Mouse (Mus musculus): ENCODE data around the gene Alpk1. TPM values are rescaled to one million over a fixed set of nuclear protein-coding genes. Genes with fewer than 3 reads are reported as not detected.

Alpk1 gene
- polyA plus RNA-seq, 1 experiment from 2014 or later = 0.37 TPM

- Histone ChIP-seq H3K4me1 (ENCODE audit: control insufficient read depth, insufficient read depth, low read length) (no peaks in the 10 kb centered on the region), H3K4me3 (ENCODE audit: low read depth, low read length) (no peak overlapping the region), H3K4me2 (ENCODE audit: low read depth, severe bottlenecking) (no peak overlapping the region), H3K9ac (ENCODE audit: low read length) (no peak overlapping the region), H3K27ac (replicated peaks; ENCODE audit: low read depth, low read length) (no peak overlapping the region), H3K36me3 (ENCODE audit: control insufficient read depth, insufficient read depth, low read length) (no peaks in the 10 kb centered on the region), H3K9me3 (ENCODE audit: control insufficient read depth, low read length) (no peaks in the 10 kb centered on the region), H3K27me3 (ENCODE audit: control insufficient read depth, insufficient read depth, low read length) (peaks cover 3% of the 10 kb centered on the region; the same call in 1 of the 2 replicates)
- 62% methylated on average over 8 of the region's 8 CpGs for WGBS
- DNase-seq (ENCODE audit: low spot score) (no peak), ATAC-seq (ENCODE audit: insufficient number of reproducible peaks, low FRiP score, low TSS enrichment, low read depth) (no peak)
Observed at GRCm38 (mm10) chr3:127762403-127762802, 17.9 kb downstream of the Alpk1 start.

- Histone ChIP-seq H3K4me2 (ENCODE audit: low read depth, severe bottlenecking) (no peak overlapping the region), H3K36me3 (ENCODE audit: control insufficient read depth, insufficient read depth, low read length) (no peaks in the 10 kb centered on the region), H3K4me3 (ENCODE audit: low read depth, low read length) (no peak overlapping the region), H3K9ac (ENCODE audit: low read length) (no peak overlapping the region), H3K4me1 (ENCODE audit: control insufficient read depth, insufficient read depth, low read length) (no peaks in the 10 kb centered on the region), H3K27ac (replicated peaks; ENCODE audit: low read depth, low read length) (no peak overlapping the region), H3K9me3 (ENCODE audit: control insufficient read depth, low read length) (no peaks in the 10 kb centered on the region), H3K27me3 (ENCODE audit: control insufficient read depth, insufficient read depth, low read length) (peaks cover 5% of the 10 kb centered on the region; the same call in 1 of the 2 replicates)
- DNase-seq (ENCODE audit: low spot score) (peak; percentile 66), ATAC-seq (ENCODE audit: insufficient number of reproducible peaks, low FRiP score, low TSS enrichment, low read depth) (no peak; the same call in 1 of the 2 replicates)
- 22% methylated on average over 8 of the region's 8 CpGs for WGBS
Observed at GRCm38 (mm10) chr3:127759212-127759611, 21.1 kb downstream of the Alpk1 start.

- ATAC-seq (ENCODE audit: insufficient number of reproducible peaks, low FRiP score, low TSS enrichment, low read depth) (no peak), DNase-seq (ENCODE audit: low spot score) (peak; percentile 19)
- H3K9ac ChIP-seq (ENCODE audit: low read length) = no peak overlapping the region
- H3K36me3 ChIP-seq (ENCODE audit: control insufficient read depth, insufficient read depth, low read length) = no peaks in the 10 kb centered on the region
- peaks cover 5% of the 10 kb centered on the region; the same call in 1 of the 2 replicates for H3K27me3 ChIP-seq (ENCODE audit: control insufficient read depth, insufficient read depth, low read length)
- WGBS = 71% methylated on average over 4 of the region's 4 CpGs
- no peak overlapping the region for H3K4me2 ChIP-seq (ENCODE audit: low read depth, severe bottlenecking)
- H3K4me1 ChIP-seq (ENCODE audit: control insufficient read depth, insufficient read depth, low read length) = no peaks in the 10 kb centered on the region
- no peaks in the 10 kb centered on the region for H3K9me3 ChIP-seq (ENCODE audit: control insufficient read depth, low read length)
- no peak overlapping the region for H3K4me3 ChIP-seq (ENCODE audit: low read depth, low read length)
- H3K27ac ChIP-seq (replicated peaks; ENCODE audit: low read depth, low read length) = no peak overlapping the region
Observed at GRCm38 (mm10) chr3:127758806-127759205, 21.5 kb downstream of the Alpk1 start.

GRCm38 (mm10) chr3:127757886-127758301 lies 22.4 kb downstream of the Alpk1 start:
- peaks cover 5% of the 10 kb centered on the region; the same call in 1 of the 2 replicates for H3K27me3 ChIP-seq (ENCODE audit: control insufficient read depth, insufficient read depth, low read length)
- DNase-seq (ENCODE audit: low spot score) (no peak), ATAC-seq (ENCODE audit: insufficient number of reproducible peaks, low FRiP score, low TSS enrichment, low read depth) (no peak)
- no peaks in the 10 kb centered on the region for H3K4me1 ChIP-seq (ENCODE audit: control insufficient read depth, insufficient read depth, low read length)
- no peak overlapping the region for H3K4me3 ChIP-seq (ENCODE audit: low read depth, low read length)
- no peaks in the 10 kb centered on the region for H3K9me3 ChIP-seq (ENCODE audit: control insufficient read depth, low read length)
- no peak overlapping the region for H3K9ac ChIP-seq (ENCODE audit: low read length)
- no peak overlapping the region for H3K4me2 ChIP-seq (ENCODE audit: low read depth, severe bottlenecking)
- no peaks in the 10 kb centered on the region for H3K36me3 ChIP-seq (ENCODE audit: control insufficient read depth, insufficient read depth, low read length)
- H3K27ac ChIP-seq (replicated peaks; ENCODE audit: low read depth, low read length) = no peak overlapping the region

GRCm38 (mm10) chr3:127756458-127756857 lies 23.9 kb downstream of the Alpk1 start:
- no peak overlapping the region for H3K4me3 ChIP-seq (ENCODE audit: low read depth, low read length)
- H3K27me3 ChIP-seq (ENCODE audit: control insufficient read depth, insufficient read depth, low read length) = peaks cover 5% of the 10 kb centered on the region; the same call in 1 of the 2 replicates
- WGBS = 83% methylated on average over 6 of the region's 6 CpGs
- H3K4me2 ChIP-seq (ENCODE audit: low read depth, severe bottlenecking) = no peak overlapping the region
- no peaks in the 10 kb centered on the region for H3K36me3 ChIP-seq (ENCODE audit: control insufficient read depth, insufficient read depth, low read length)
- no peaks in the 10 kb centered on the region for H3K4me1 ChIP-seq (ENCODE audit: control insufficient read depth, insufficient read depth, low read length)
- no peak for DNase-seq (ENCODE audit: low spot score)
- no peak overlapping the region for H3K27ac ChIP-seq (replicated peaks; ENCODE audit: low read depth, low read length)
- no peak overlapping the region for H3K9ac ChIP-seq (ENCODE audit: low read length)
- ATAC-seq (ENCODE audit: insufficient number of reproducible peaks, low FRiP score, low TSS enrichment, low read depth) = no peak
- H3K9me3 ChIP-seq (ENCODE audit: control insufficient read depth, low read length) = no peaks in the 10 kb centered on the region; the same call in 1 of the 2 replicates

- Histone ChIP-seq H3K27ac (replicated peaks; ENCODE audit: low read depth, low read length) (no peak overlapping the region), H3K4me3 (ENCODE audit: low read depth, low read length) (no peak overlapping the region), H3K4me2 (ENCODE audit: low read depth, severe bottlenecking) (no peak overlapping the region), H3K36me3 (ENCODE audit: control insufficient read depth, insufficient read depth, low read length) (no peaks in the 10 kb centered on the region), H3K9me3 (ENCODE audit: control insufficient read depth, low read length) (no peaks in the 10 kb centered on the region; the same call in 1 of the 2 replicates), H3K9ac (ENCODE audit: low read length) (no peak overlapping the region), H3K27me3 (ENCODE audit: control insufficient read depth, insufficient read depth, low read length) (peaks cover 28% of the 10 kb centered on the region), H3K4me1 (ENCODE audit: control insufficient read depth, insufficient read depth, low read length) (no peaks in the 10 kb centered on the region)
- WGBS = 18% methylated on average over 12 of the region's 12 CpGs
- DNase-seq (ENCODE audit: low spot score) (peak; percentile 40), ATAC-seq (ENCODE audit: insufficient number of reproducible peaks, low FRiP score, low TSS enrichment, low read depth) (no peak)
Observed at GRCm38 (mm10) chr3:127749981-127750562, 30.3 kb downstream of the Alpk1 start.

GRCm38 (mm10) chr3:127749266-127749665 lies 31.1 kb downstream of the Alpk1 start:
- Histone ChIP-seq H3K27me3 (ENCODE audit: control insufficient read depth, insufficient read depth, low read length) (peaks cover 31% of the 10 kb centered on the region), H3K9ac (ENCODE audit: low read length) (no peak overlapping the region), H3K4me2 (ENCODE audit: low read depth, severe bottlenecking) (peak overlapping the region; percentile 25), H3K9me3 (ENCODE audit: control insufficient read depth, low read length) (no peaks in the 10 kb centered on the region; the same call in 1 of the 2 replicates), H3K27ac (replicated peaks; ENCODE audit: low read depth, low read length) (no peak overlapping the region), H3K4me3 (ENCODE audit: low read depth, low read length) (no peak overlapping the region), H3K36me3 (ENCODE audit: control insufficient read depth, insufficient read depth, low read length) (no peaks in the 10 kb centered on the region), H3K4me1 (ENCODE audit: control insufficient read depth, insufficient read depth, low read length) (no peaks in the 10 kb centered on the region)
- no peak for DNase-seq (ENCODE audit: low spot score)
- WGBS = 21% methylated on average over 9 of the region's 9 CpGs
- no peak for ATAC-seq (ENCODE audit: insufficient number of reproducible peaks, low FRiP score, low TSS enrichment, low read depth)

- DNase-seq (ENCODE audit: low spot score) = no peak
- Histone ChIP-seq H3K4me2 (ENCODE audit: low read depth, severe bottlenecking) (no peak overlapping the region), H3K36me3 (ENCODE audit: control insufficient read depth, insufficient read depth, low read length) (no peaks in the 10 kb centered on the region), H3K9ac (ENCODE audit: low read length) (no peak overlapping the region), H3K4me3 (ENCODE audit: low read depth, low read length) (no peak overlapping the region), H3K27ac (replicated peaks; ENCODE audit: low read depth, low read length) (no peak overlapping the region), H3K27me3 (ENCODE audit: control insufficient read depth, insufficient read depth, low read length) (peaks cover 31% of the 10 kb centered on the region), H3K9me3 (ENCODE audit: control insufficient read depth, low read length) (no peaks in the 10 kb centered on the region; the same call in 1 of the 2 replicates), H3K4me1 (ENCODE audit: control insufficient read depth, insufficient read depth, low read length) (no peaks in the 10 kb centered on the region)
- 46% methylated on average over 4 of the region's 4 CpGs for WGBS
- ATAC-seq (ENCODE audit: insufficient number of reproducible peaks, low FRiP score, low TSS enrichment, low read depth) = no peak
Observed at GRCm38 (mm10) chr3:127748644-127749043, 31.7 kb downstream of the Alpk1 start.

All from limb, embryonic 11.5 days (tissue).